Mouse (Mus musculus) hindbrain, embryonic 10.5 days (tissue): ENCODE data around the gene Pcx. TPM values are rescaled to one million over a fixed set of nuclear protein-coding genes. Genes with fewer than 3 reads are reported as not detected.
"Not testable (repeated sequence)": the region's sequence is repeated elsewhere in the genome, so short reads cannot be mapped to it uniquely, and the experiment has no call there.

Experiments used
- DNase-seq: peaks from one replicate; pipeline ENCODE4 v3.0.0-alpha.2; 2017; ENCODE audit warnings: low spot score
- H3K27ac ChIP-seq: fragments of 300-500 bp; sonication (generic); 2 replicates; pipeline ENCODE4 v1.5.1; 2016; ENCODE audit warnings: mild to moderate bottlenecking, moderate library complexity
- H3K27me3 ChIP-seq: fragments of 300-500 bp; sonication (generic); 2 replicates; pipeline ENCODE4 v1.6.1; 2016; ENCODE audit warnings: mild to moderate bottlenecking; ENCODE audit not compliant: poor library complexity, insufficient read depth, severe bottlenecking
- H3K36me3 ChIP-seq: fragments of 300-500 bp; sonication (generic); 2 replicates; pipeline ENCODE4 v1.6.1; 2016; ENCODE audit warnings: mild to moderate bottlenecking, moderate library complexity
- H3K4me1 ChIP-seq: fragments of 300-500 bp; sonication (generic); replicated peaks from 2 replicates; pipeline ENCODE4 v1.6.1; 2016; ENCODE audit warnings: mild to moderate bottlenecking
- H3K4me3 ChIP-seq: fragments of 300-500 bp; sonication (generic); 2 replicates; pipeline ENCODE4 v1.5.1; 2016; ENCODE audit warnings: mild to moderate bottlenecking, moderate library complexity
- H3K9me3 ChIP-seq: fragments of 300-500 bp; sonication (generic); 2 replicates; pipeline ENCODE4 v1.6.1; 2016; ENCODE audit warnings: mild to moderate bottlenecking, moderate library complexity
- WGBS: fragments of 180-500 bp; shearing (Covaris S2); methylation state at CpG from one replicate; pipeline ENCODE4 v1.1.7; 2016; 5-methylcytosine and 5-hydroxymethylcytosine counted together
- polyA plus RNA-seq: library from polyadenylated mRNA; unstranded; fragments of >200 nt; fragmentation: Nextera tagmentation; extraction: Ambion mirVana; gene quantifications from 2 replicates; pipeline ENCODE4 v1.2.1, GENCODE M21; 2016

Gene Pcx
- polyA plus RNA-seq, 1 experiment from 2014 or later: 25.5 TPM

GRCm38 (mm10) chr19:4583856-4584255 lies 73.6 kb downstream of the Pcx start:
- no peaks in the 10 kb centered on the region for H3K27me3 ChIP-seq
- DNase-seq: no peak
- no peaks in the 10 kb centered on the region for H3K9me3 ChIP-seq
- H3K4me1 ChIP-seq: 0 out of 2 replicates have a peak, but pooled peaks cover 2% of the 10 kb centered on the region
- H3K36me3 ChIP-seq: no peaks in the 10 kb centered on the region
- 74% methylated on average over 2 of the region's 2 CpGs for WGBS
- H3K27ac ChIP-seq: no peak overlapping the region
- no peak overlapping the region for H3K4me3 ChIP-seq

DNA sequence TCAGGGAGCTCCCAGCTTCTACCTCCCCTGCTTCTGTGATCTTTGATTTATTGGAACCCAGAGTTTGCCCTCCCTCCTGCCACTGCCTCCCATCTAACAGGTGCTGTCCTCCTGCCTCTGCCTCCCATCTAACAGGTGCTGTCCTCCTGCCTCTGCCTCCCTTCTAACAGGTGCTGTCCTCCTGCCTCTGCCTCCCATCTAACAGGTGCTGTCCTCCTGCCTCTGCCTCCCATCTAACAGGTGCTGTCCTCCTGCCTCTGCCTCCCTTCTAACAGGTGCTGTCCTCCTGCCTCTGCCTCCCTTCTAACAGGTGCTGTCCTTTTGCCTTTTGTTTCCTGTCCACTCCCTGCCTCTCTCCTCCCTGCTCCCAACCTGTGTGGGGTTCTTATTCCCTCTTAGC lies 76.5 kb downstream of the Pcx start:
- not testable (repeated sequence) for H3K36me3 ChIP-seq, DNase-seq, H3K27ac ChIP-seq, H3K4me1 ChIP-seq, H3K27me3 ChIP-seq, H3K4me3 ChIP-seq, H3K9me3 ChIP-seq

- Histone ChIP-seq H3K9me3 (no peaks in the 10 kb centered on the region), H3K36me3 (no peaks in the 10 kb centered on the region), H3K27ac (no peak overlapping the region), H3K4me3 (no peak overlapping the region), H3K4me1 (0 out of 2 replicates have a peak, but pooled peaks cover 2% of the 10 kb centered on the region), H3K27me3 (no peaks in the 10 kb centered on the region)
- 65% methylated on average over 2 of the region's 2 CpGs for WGBS
- DNase-seq: no peak
These were observed 77.2 kb downstream of the Pcx start for GRCm38 (mm10) chr19:4587426-4587825.

DNA sequence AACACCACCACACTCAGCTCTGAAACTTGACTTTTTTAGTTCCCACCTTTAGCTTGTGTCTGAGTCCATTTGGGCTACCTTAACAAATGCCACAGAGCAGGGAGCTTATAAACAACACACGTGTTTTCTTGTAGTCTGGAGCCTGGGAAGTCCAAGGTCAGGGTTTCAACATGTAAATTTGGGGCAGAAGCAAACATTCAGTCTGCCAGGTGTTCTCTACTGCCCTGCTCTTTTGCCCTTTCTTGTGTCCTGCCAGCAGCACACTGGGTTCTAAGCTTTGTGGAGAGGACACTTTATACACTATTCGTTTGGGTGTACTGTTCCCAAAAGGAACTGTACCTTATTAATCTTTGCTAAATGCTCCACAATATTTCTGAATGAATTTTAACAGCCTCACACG lies 78.2 kb downstream of the Pcx start:
- Histone ChIP-seq H3K36me3 (no peaks in the 10 kb centered on the region), H3K4me3 (no peak overlapping the region), H3K27ac (no peak overlapping the region), H3K4me1 (0 out of 2 replicates have a peak, but pooled peaks cover 2% of the 10 kb centered on the region), H3K9me3 (no peaks in the 10 kb centered on the region), H3K27me3 (no peaks in the 10 kb centered on the region)
- DNase-seq: no peak
- 72% methylated on average over 3 of the region's 3 CpGs for WGBS

- Histone ChIP-seq H3K9me3 (no peaks in the 10 kb centered on the region), H3K4me3 (no peak overlapping the region), H3K4me1 (peaks cover 9% of the 10 kb centered on the region; the same call in 1 of the 2 replicates), H3K27ac (no peak overlapping the region), H3K27me3 (no peaks in the 10 kb centered on the region), H3K36me3 (no peaks in the 10 kb centered on the region)
- DNase-seq: no peak
- 80% methylated on average over 1 of the region's 1 CpGs for WGBS
These were observed 78.8 kb downstream of the Pcx start for GRCm38 (mm10) chr19:4589081-4589480.

- no peaks in the 10 kb centered on the region for H3K9me3 ChIP-seq
- H3K36me3 ChIP-seq: no peaks in the 10 kb centered on the region
- H3K27me3 ChIP-seq: no peaks in the 10 kb centered on the region
- WGBS: 89% methylated on average over 3 of the region's 3 CpGs
- no peak overlapping the region for H3K4me3 ChIP-seq
- H3K27ac ChIP-seq: no peak overlapping the region
- DNase-seq: no peak
- H3K4me1 ChIP-seq: peaks cover 9% of the 10 kb centered on the region; the same call in 1 of the 2 replicates
These were observed 79.8 kb downstream of the Pcx start for GRCm38 (mm10) chr19:4590025-4590424.

DNA sequence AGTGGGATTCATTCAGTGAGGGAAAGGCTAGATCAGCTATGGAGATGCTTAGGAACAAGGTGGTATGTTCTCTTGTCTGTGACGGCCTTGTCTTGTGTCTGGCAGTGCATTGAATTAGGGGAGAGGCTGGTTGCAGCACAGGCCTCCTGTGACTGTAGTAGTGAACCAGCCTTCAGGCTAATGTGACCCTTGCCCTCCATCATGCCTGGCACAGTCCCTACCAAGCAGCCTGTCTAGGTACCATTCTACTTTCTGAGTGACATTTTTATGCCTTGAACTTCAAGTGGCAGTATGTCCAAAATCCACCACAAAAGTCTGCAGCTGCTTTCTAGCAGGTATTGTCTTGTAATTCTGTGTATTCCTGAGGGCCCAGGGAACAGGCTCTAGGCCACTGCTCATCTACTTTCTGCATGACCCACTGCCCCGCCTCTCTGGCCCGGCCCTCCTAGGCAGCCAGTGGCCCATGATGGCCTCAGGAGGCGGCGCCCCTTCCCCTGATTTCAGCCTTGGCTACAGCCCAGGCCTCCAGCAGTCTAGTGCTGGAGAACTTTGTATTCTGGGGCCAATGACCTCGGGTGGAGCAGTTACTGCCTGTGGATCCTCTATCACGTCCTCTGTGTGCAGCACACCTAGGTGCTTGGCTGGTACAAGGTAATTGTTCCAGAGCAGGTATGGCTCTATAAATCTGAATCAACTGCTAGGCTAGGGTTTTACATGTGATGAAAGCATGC lies 83.7 kb downstream of the Pcx start:
- no peak for DNase-seq
- H3K27ac ChIP-seq: no peak overlapping the region
- H3K9me3 ChIP-seq: no peaks in the 10 kb centered on the region
- H3K36me3 ChIP-seq: no peaks in the 10 kb centered on the region
- H3K4me3 ChIP-seq: no peak overlapping the region
- peaks cover 9% of the 10 kb centered on the region; the same call in 1 of the 2 replicates for H3K4me1 ChIP-seq
- WGBS: 57% methylated on average over 7 of the region's 7 CpGs
- no peaks in the 10 kb centered on the region for H3K27me3 ChIP-seq

GRCm38 (mm10) chr19:4596071-4596470 lies 85.8 kb downstream of the Pcx start:
- Histone ChIP-seq H3K27me3 (no peaks in the 10 kb centered on the region), H3K27ac (no peak overlapping the region), H3K9me3 (no peaks in the 10 kb centered on the region), H3K4me3 (no peak overlapping the region), H3K4me1 (peaks cover 9% of the 10 kb centered on the region; the same call in 1 of the 2 replicates), H3K36me3 (no peaks in the 10 kb centered on the region)
- 76% methylated on average over 2 of the region's 2 CpGs for WGBS
- no peak for DNase-seq

- no peak for DNase-seq
These were observed 92.2 kb downstream of the Pcx start for GRCm38 (mm10) chr19:4602459-4602858.

GRCm38 (mm10) chr19:4603801-4604723 lies 93.8 kb downstream of the Pcx start:
- Histone ChIP-seq H3K27ac (no peak overlapping the region), H3K4me3 (no peak overlapping the region), H3K27me3 (peaks cover 5% of the 10 kb centered on the region; the same call in 1 of the 2 replicates), H3K36me3 (no peaks in the 10 kb centered on the region), H3K9me3 (no peaks in the 10 kb centered on the region), H3K4me1 (peaks cover 6% of the 10 kb centered on the region)
- DNase-seq: peak; percentile 47
- WGBS: 40% methylated on average over 24 of the region's 24 CpGs

More at GRCm38 (mm10) chr19:4602459-4602858, 92.2 kb downstream of the Pcx start:
- Histone ChIP-seq H3K4me3 (no peak overlapping the region), H3K4me1 (peaks cover 6% of the 10 kb centered on the region), H3K36me3 (no peaks in the 10 kb centered on the region), H3K27ac (no peak overlapping the region), H3K27me3 (peaks cover 5% of the 10 kb centered on the region; the same call in 1 of the 2 replicates), H3K9me3 (no peaks in the 10 kb centered on the region)
- 86% methylated on average over 20 of the region's 20 CpGs for WGBS

DNA sequence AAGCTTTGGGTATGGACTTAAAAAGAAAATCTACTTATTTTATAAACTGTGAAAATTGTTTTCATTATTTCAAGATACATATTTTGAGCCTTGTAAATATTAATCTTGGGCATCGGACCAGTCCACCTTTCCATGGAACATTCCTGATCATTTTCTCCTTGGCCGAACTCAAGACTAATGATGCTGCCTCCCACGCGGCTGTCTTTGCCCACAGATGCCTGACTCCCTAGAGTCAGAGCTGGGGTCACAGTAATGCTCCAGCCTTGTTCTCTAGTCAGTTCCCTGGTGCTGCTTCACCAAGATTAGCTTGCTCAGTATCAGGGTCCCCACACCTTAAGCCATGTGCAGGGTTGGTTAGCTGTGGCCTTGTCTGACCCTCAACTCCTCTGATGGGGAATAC lies 95.4 kb downstream of the Pcx start:
- Histone ChIP-seq H3K27ac (no peak overlapping the region), H3K9me3 (no peaks in the 10 kb centered on the region), H3K36me3 (peaks cover 4% of the 10 kb centered on the region; the same call in 1 of the 2 replicates), H3K27me3 (peaks cover 5% of the 10 kb centered on the region; the same call in 1 of the 2 replicates), H3K4me3 (no peak overlapping the region), H3K4me1 (peaks cover 6% of the 10 kb centered on the region)
- DNase-seq: no peak
- WGBS: 92% methylated on average over 4 of the region's 4 CpGs

DNA sequence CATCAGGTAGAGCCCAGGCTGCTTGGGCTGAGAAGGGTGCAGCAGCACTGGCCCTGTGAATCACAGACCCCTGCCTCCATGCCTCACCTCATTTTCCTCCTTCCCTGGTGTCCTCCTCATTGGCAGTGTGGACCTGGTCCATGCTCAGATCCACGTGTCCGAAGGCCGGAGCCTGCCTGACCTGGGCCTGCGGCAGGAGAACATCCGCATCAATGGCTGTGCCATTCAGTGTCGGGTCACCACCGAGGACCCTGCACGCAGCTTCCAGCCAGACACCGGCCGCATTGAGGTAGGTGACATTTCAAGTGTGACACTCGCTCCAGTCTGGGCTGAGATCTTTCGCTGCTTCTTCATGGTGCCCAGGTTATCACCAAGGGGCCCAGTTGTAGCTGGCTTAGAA lies 97.1 kb downstream of the Pcx start:
- H3K9me3 ChIP-seq: no peaks in the 10 kb centered on the region
- H3K4me3 ChIP-seq: no peak overlapping the region
- 91% methylated on average over 12 of the region's 12 CpGs for WGBS
- peaks cover 2% of the 10 kb centered on the region; the same call in 1 of the 2 replicates for H3K27me3 ChIP-seq
- peaks cover 12% of the 10 kb centered on the region for H3K4me1 ChIP-seq
- DNase-seq: no peak
- H3K27ac ChIP-seq: no peak overlapping the region
- peaks cover 22% of the 10 kb centered on the region for H3K36me3 ChIP-seq

- Histone ChIP-seq H3K27me3 (no peaks in the 10 kb centered on the region), H3K4me1 (peaks cover 23% of the 10 kb centered on the region), H3K36me3 (peaks cover 33% of the 10 kb centered on the region), H3K27ac (no peak overlapping the region), H3K4me3 (no peak overlapping the region), H3K9me3 (no peaks in the 10 kb centered on the region)
- no peak for DNase-seq
- WGBS: 88% methylated on average over 4 of the region's 4 CpGs
These were observed 98.2 kb downstream of the Pcx start for GRCm38 (mm10) chr19:4608511-4608910.
